In the genomic region with DNA sequence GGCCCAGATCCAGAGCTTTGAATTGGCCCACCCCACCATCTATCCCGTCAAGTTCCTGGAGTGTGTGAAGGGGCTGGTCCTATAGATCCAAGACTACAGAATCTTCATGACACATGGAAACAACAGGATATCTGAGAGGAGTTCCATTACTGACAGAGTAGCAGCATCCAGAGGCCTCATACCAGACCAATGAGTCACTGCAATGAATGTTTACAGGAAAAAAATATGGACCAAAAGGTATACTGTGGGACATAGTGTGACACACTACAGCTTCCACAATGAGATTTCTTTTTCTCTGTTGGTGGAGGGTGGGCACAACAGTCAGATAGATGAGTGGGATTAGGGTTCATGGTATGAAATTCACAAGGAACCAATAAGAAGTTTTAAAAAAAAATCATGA, we compare ENCODE assay signal across 18 mouse cellular contexts.
"Had no signal": no experiment of that assay in that cellular context is flagged by ENCODE, and none has a peak within 500 bp of the region (broad histone marks: within the 10 kb centered on the region; RNA-seq: fewer than 3 reads in every experiment).

No protein-coding gene starts in this region.

- H3K27ac ChIP-seq: midbrain, embryonic 10.5 days; midbrain, embryonic 12.5 days; neural tube, embryonic 13.5 days; neural tube, embryonic 15.5 days had no signal

- H3K4me1 ChIP-seq: midbrain, embryonic 10.5 days; midbrain, embryonic 12.5 days; neural tube, embryonic 13.5 days; neural tube, embryonic 15.5 days had no signal

- H3K4me3 ChIP-seq: midbrain, embryonic 10.5 days; midbrain, embryonic 12.5 days; myocyte; neural tube, embryonic 13.5 days; neural tube, embryonic 15.5 days had no signal

- H3K27me3 ChIP-seq: midbrain, embryonic 12.5 days; neural tube, embryonic 13.5 days; neural tube, embryonic 15.5 days had no signal

- DNase-seq: lung, adult 18-20 months; lung, embryonic 14.5 days; lung, postnatal 10 days; lung, postnatal 4 days; midbrain, embryonic 14.5 days; retina, postnatal 1 day; right cerebral cortex, adult 18-20 months; right cerebral cortex, postnatal 25 days; right cerebral cortex, postnatal 4 days; spleen, adult 18-20 months; thymus, adult 18-20 months; thymus, postnatal 14 days; thymus, postnatal 36 days had no signal

- H3K36me3 ChIP-seq: midbrain, embryonic 10.5 days; midbrain, embryonic 12.5 days; neural tube, embryonic 13.5 days; neural tube, embryonic 15.5 days had no signal

- H3K9me3 ChIP-seq: midbrain, embryonic 10.5 days; midbrain, embryonic 12.5 days; neural tube, embryonic 13.5 days; neural tube, embryonic 15.5 days had no signal
